11 mouse cellular contexts compared by ENCODE assay signal in the genomic region with DNA sequence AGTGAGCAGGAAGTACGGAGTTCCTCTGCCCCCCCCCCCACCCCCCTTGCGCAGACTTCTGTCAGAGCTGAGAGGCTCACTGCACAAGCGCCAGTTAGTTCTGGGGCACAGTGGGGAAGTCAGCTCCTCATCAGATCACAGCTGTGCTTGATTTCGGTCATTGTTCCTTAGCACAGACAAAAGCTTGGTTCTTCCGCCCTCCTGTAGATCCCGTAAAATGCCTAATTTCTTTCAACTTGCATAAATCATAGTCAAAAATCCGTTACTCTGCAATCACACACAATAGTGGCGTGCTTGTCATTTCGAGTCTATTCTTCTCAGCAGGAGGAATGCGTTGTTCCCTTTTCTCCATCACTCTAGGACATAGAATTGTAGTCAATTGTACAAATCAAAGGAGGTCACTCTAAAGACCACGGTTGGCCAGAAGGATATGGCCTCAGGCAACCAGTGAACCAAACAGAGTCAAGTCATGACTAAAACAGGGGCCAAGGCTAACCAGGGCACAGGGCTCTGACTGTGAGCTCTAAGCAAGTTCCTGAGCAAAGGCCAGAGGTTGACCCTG.
A peak's percentile ranks its signal among the peaks of the same experiment; 100 is the strongest.
DNase-seq lines count a peak whose midpoint lies in the region; ATAC-seq lines count a peak whose summit lies in the region.
"Had no signal": no experiment of that assay in that cellular context is flagged by ENCODE, and none has a peak within 500 bp of the region (broad histone marks: within the 10 kb centered on the region; RNA-seq: fewer than 3 reads in every experiment).

No protein-coding gene starts in this region.

- H3K27ac ChIP-seq in embryonic facial prominence, embryonic 12.5 days, result no peak overlapping the region
- no peak overlapping the region for H3K27ac ChIP-seq in hindbrain, embryonic 15.5 days (replicated peaks)
- no peak overlapping the region for H3K27ac ChIP-seq in neural tube, embryonic 13.5 days (replicated peaks)
- H3K27ac ChIP-seq: liver, embryonic 13.5 days had no signal

- WGBS in embryonic facial prominence, embryonic 12.5 days, result 46% methylated on average over 11 of the region's 11 CpGs
- WGBS in hindbrain, embryonic 15.5 days, result 14% methylated on average over 11 of the region's 11 CpGs
- 24% methylated on average over 11 of the region's 11 CpGs for WGBS in neural tube, embryonic 13.5 days

- no peaks in the 10 kb centered on the region for H3K27me3 ChIP-seq in embryonic facial prominence, embryonic 12.5 days
- no peaks in the 10 kb centered on the region for H3K27me3 ChIP-seq in hindbrain, embryonic 15.5 days
- no peaks in the 10 kb centered on the region for H3K27me3 ChIP-seq in neural tube, embryonic 13.5 days
- H3K27me3 ChIP-seq: liver, embryonic 13.5 days had no signal

- ATAC-seq in embryonic facial prominence, embryonic 12.5 days (ENCODE audit: insufficient number of reproducible peaks, insufficient read depth, low FRiP score, low TSS enrichment), result no peak
- peak; percentile 73 for ATAC-seq in hindbrain, embryonic 15.5 days (ENCODE audit: low FRiP score, low read depth)
- ATAC-seq in neural tube, embryonic 13.5 days (ENCODE audit: low read depth), result no peak

- H3K36me3 ChIP-seq in embryonic facial prominence, embryonic 12.5 days, result no peaks in the 10 kb centered on the region
- no peaks in the 10 kb centered on the region for H3K36me3 ChIP-seq in hindbrain, embryonic 15.5 days
- H3K36me3 ChIP-seq in neural tube, embryonic 13.5 days, result no peaks in the 10 kb centered on the region
- H3K36me3 ChIP-seq: liver, embryonic 13.5 days had no signal

- H3K9ac ChIP-seq in embryonic facial prominence, embryonic 12.5 days, result 0 out of 2 replicates have a peak overlapping the region, but pooled peaks have one; percentile 0
- H3K9ac ChIP-seq in hindbrain, embryonic 15.5 days, result no peak overlapping the region
- H3K9ac ChIP-seq in neural tube, embryonic 13.5 days, result no peak overlapping the region
- H3K9ac ChIP-seq: liver, embryonic 13.5 days had no signal

- H3K4me3 ChIP-seq in embryonic facial prominence, embryonic 12.5 days, result no peak overlapping the region
- H3K4me3 ChIP-seq in hindbrain, embryonic 15.5 days, result no peak overlapping the region
- no peak overlapping the region for H3K4me3 ChIP-seq in neural tube, embryonic 13.5 days
- H3K4me3 ChIP-seq: liver, embryonic 13.5 days had no signal

- DNase-seq in kidney, adult 9 months, result peak; percentile 10
- no peak for DNase-seq in kidney, postnatal 14 days
- no peak for DNase-seq in yolk sac, embryonic 10.5 days (ENCODE audit: low spot score)
- DNase-seq in thymus, postnatal 25 days, result no peak
- no peak for DNase-seq in natural killer cell, adult 2 months (ENCODE audit: low spot score in 2 of 2)
- DNase-seq: cerebellum, adult 18-20 months; liver, embryonic 13.5 days; right cerebral cortex, postnatal 25 days had no signal

- H3K4me2 ChIP-seq in embryonic facial prominence, embryonic 12.5 days (replicated peaks), result no peak overlapping the region; the same call in 1 of the 2 replicates
- H3K4me2 ChIP-seq in hindbrain, embryonic 15.5 days, result peak overlapping the region; percentile 36
- H3K4me2 ChIP-seq in neural tube, embryonic 13.5 days, result peak overlapping the region; percentile 24; the same call in 1 of the 2 replicates
- H3K4me2 ChIP-seq: liver, embryonic 13.5 days had no signal

- no peaks in the 10 kb centered on the region for H3K9me3 ChIP-seq in embryonic facial prominence, embryonic 12.5 days
- no peaks in the 10 kb centered on the region for H3K9me3 ChIP-seq in hindbrain, embryonic 15.5 days
- no peaks in the 10 kb centered on the region for H3K9me3 ChIP-seq in neural tube, embryonic 13.5 days
- H3K9me3 ChIP-seq: liver, embryonic 13.5 days had no signal

- H3K4me1 ChIP-seq in embryonic facial prominence, embryonic 12.5 days, result no peaks in the 10 kb centered on the region
- peaks cover 7% of the 10 kb centered on the region; the same call in 1 of the 2 replicates for H3K4me1 ChIP-seq in hindbrain, embryonic 15.5 days (replicated peaks)
- H3K4me1 ChIP-seq in neural tube, embryonic 13.5 days (replicated peaks), result no peaks in the 10 kb centered on the region
- H3K4me1 ChIP-seq: liver, embryonic 13.5 days had no signal
